Mouse (Mus musculus): Measurements from ENCODE around the gene Hoxb1. TPM values are rescaled to one million over a fixed set of nuclear protein-coding genes. Genes with fewer than 3 reads are reported as not detected.
A peak's percentile ranks its signal among the peaks of the same experiment; 100 is the strongest.

Hoxb1 gene
- not detected in 2 replicates for polyA plus RNA-seq (2014; fragmentation: Nextera tagmentation; extraction: Ambion mirVana)

DNA sequence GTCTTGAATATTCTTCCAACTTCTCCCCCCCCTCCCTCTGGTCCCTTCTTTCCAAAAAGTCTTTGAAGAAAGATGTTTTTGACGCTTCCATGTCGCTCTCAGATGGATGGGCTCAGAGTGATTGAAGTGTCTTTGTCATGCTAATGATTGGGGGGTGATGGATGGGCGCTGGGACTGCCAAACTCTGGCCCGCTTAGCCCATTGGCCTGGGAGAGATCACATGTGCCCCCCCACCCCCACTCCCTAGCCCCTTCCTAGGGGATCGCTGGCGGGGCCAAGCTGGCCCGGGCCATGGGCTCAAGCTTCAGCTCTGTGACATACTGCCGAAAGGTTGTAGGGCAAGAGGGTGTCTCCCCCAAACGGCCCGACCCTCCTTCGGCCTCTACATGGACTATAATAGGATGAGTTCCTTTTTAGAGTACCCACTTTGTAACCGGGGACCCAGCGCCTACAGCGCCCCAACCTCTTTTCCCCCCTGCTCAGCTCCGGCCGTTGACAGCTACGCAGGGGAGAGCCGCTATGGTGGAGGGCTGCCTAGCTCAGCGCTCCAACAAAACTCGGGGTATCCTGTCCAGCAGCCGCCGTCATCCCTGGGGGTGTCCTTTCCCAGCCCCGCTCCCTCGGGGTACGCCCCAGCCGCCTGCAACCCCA is at the start of gene Hoxb1:
Hoxb1 (plus strand) TSS at position 312 of the 651 bp plus-strand sequence.
- Histone ChIP-seq H3K4me3 (ENCODE audit: low read depth, low read length) (no peak within 1 kb of the TSS), H3K36me3 (ENCODE audit: control insufficient read depth, insufficient read depth, low read length) (no peaks in the 10 kb centered on the region), H3K27me3 (ENCODE audit: control insufficient read depth, insufficient read depth, low read length) (peaks cover 91% of the 10 kb centered on the region), H3K27ac (ENCODE audit: low read depth, low read length) (no peak within 1 kb of the TSS), H3K9ac (ENCODE audit: low read length) (no peak within 1 kb of the TSS), H3K9me3 (ENCODE audit: control insufficient read depth, low read length) (no peaks in the 10 kb centered on the region), H3K4me1 (replicated peaks; ENCODE audit: control insufficient read depth, insufficient read depth, low read length) (no peaks in the 10 kb centered on the region), H3K4me2 (ENCODE audit: low read depth, low read length, severe bottlenecking) (no peak within 1 kb of the TSS)
- DNase-seq (ENCODE audit: low spot score) (no peak), ATAC-seq (replicated peaks; ENCODE audit: low FRiP score) (no peak)
- 3% methylated on average over 26 of the region's 26 CpGs for WGBS

- Histone ChIP-seq H3K4me2 (ENCODE audit: low read depth, low read length, severe bottlenecking) (no peak overlapping the region), H3K4me3 (ENCODE audit: low read depth, low read length) (no peak overlapping the region), H3K9ac (ENCODE audit: low read length) (no peak overlapping the region), H3K27ac (ENCODE audit: low read depth, low read length) (no peak overlapping the region), H3K36me3 (ENCODE audit: control insufficient read depth, insufficient read depth, low read length) (no peaks in the 10 kb centered on the region), H3K4me1 (replicated peaks; ENCODE audit: control insufficient read depth, insufficient read depth, low read length) (peaks cover 5% of the 10 kb centered on the region), H3K27me3 (ENCODE audit: control insufficient read depth, insufficient read depth, low read length) (peaks cover 100% of the 10 kb centered on the region), H3K9me3 (ENCODE audit: control insufficient read depth, low read length) (no peaks in the 10 kb centered on the region)
- ATAC-seq (replicated peaks; ENCODE audit: low FRiP score) (no peak), DNase-seq (ENCODE audit: low spot score) (no peak)
- 5% methylated on average over 18 of the region's 18 CpGs for WGBS
Observed at GRCm38 (mm10) chr11:96316696-96317607, 48.6 kb upstream of the Hoxb1 start.

DNA sequence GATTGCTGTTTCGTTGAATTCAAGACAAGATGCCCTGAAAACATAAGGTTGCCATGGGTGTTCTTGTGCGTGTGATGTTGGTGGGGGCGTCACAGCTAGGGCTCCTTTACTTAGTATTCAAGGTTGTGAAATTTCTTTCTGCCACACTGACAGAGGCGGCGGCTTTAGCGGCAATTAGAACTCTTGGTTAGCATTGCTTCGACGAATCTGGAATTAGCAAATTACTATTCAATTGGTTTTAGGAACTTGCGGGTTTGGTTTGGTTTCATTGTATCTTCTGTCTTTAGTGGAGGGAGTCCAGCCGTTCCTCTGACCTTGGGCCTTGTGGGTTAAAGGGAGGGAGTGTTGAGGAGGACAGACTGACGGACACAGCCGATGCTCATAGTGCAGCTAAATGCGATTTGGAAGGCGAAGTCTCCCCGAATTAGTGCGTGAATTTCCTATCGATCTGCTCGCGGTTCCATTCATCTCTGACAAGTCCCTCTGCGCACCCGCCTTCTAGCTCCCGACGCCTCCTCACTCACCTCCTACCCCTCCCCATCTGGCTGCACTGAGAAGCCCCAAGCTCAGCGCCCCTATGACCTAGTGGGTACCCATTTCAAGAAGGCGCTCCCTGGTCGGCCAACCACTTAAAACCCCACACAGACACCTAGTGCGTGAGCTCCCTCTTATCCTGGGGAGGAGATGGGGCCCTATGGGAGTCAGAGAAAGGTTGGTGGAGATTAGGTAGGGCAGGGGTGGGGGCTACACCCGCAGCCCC is 47.8 kb upstream of the Hoxb1 start, which contains the start of gene Hoxb4:
Hoxb4 (plus strand) TSS at position 660 of the 760 bp plus-strand sequence.
- no peak within 1 kb of the TSS for H3K9ac ChIP-seq (ENCODE audit: low read length)

GRCm38 (mm10) chr11:96318368-96319070 is 47.0 kb upstream of the Hoxb1 start:
- Histone ChIP-seq H3K27ac (ENCODE audit: low read depth, low read length) (no peak overlapping the region), H3K9ac (ENCODE audit: low read length) (no peak overlapping the region), H3K4me2 (ENCODE audit: low read depth, low read length, severe bottlenecking) (peak overlapping the region; percentile 44; the same call in 1 of the 2 replicates), H3K9me3 (ENCODE audit: control insufficient read depth, low read length) (no peaks in the 10 kb centered on the region), H3K4me3 (ENCODE audit: low read depth, low read length) (peak overlapping the region; percentile 24), H3K36me3 (ENCODE audit: control insufficient read depth, insufficient read depth, low read length) (no peaks in the 10 kb centered on the region), H3K27me3 (ENCODE audit: control insufficient read depth, insufficient read depth, low read length) (peaks cover 100% of the 10 kb centered on the region), H3K4me1 (replicated peaks; ENCODE audit: control insufficient read depth, insufficient read depth, low read length) (peaks cover 5% of the 10 kb centered on the region)
- DNase-seq (ENCODE audit: low spot score), result no peak
- ATAC-seq (replicated peaks; ENCODE audit: low FRiP score), result no peak
- under 1% methylated on average over 35 of the region's 45 CpGs for WGBS

More for the DNA sequence above, 47.8 kb upstream of the Hoxb1 start, which contains the start of gene Hoxb4:
- Histone ChIP-seq H3K4me3 (ENCODE audit: low read depth, low read length) (peak within 1 kb of the TSS; percentile 24), H3K4me1 (replicated peaks; ENCODE audit: control insufficient read depth, insufficient read depth, low read length) (peaks cover 5% of the 10 kb centered on the region), H3K9me3 (ENCODE audit: control insufficient read depth, low read length) (no peaks in the 10 kb centered on the region), H3K4me2 (ENCODE audit: low read depth, low read length, severe bottlenecking) (peak within 1 kb of the TSS; percentile 44; the same call in 1 of the 2 replicates), H3K36me3 (ENCODE audit: control insufficient read depth, insufficient read depth, low read length) (no peaks in the 10 kb centered on the region), H3K27me3 (ENCODE audit: control insufficient read depth, insufficient read depth, low read length) (peaks cover 100% of the 10 kb centered on the region), H3K27ac (ENCODE audit: low read depth, low read length) (no peak within 1 kb of the TSS)
- ATAC-seq (replicated peaks; ENCODE audit: low FRiP score) (no peak), DNase-seq (ENCODE audit: low spot score) (no peak)
- 1% methylated on average over 28 of the region's 28 CpGs for WGBS

DNA sequence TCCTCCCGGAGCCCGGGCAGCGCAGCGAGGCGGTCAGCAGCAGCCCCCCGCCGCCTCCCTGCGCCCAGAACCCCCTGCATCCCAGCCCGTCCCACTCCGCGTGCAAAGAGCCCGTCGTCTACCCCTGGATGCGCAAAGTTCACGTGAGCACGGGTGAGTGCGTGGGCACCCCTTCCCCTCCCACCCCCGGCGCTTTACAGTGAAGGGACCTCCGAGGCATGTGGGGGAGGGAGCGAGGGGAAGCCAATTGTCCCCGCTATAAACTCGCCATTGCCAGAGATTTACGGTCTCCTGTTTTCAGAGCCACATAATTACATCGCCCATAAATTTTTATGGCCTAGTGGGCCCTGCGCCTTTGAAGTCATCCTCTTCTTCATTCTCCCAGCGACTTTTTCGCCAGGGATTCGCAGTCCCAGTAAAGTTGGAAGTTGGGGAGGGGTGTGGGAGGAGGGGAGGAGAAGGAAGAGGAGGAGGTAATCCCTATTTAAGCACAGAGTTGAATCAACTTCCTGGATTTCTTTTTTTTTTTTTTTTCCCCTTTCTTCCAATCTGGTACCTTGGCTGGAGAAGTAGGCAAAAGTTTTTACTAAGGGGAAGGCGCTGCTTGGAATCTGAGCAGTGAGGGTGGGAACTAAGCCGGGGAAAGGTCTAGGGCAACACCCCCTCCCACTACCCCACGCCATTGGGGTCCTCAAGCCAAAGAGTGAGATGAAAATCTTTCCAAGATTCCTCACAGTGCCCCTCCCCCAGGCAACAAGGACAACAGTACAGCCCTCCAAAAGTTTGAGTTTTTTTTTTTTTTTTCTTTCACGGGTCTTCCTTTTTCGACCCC is 46.3 kb upstream of the Hoxb1 start:
- WGBS, result under 1% methylated on average over 31 of the region's 34 CpGs
- DNase-seq (ENCODE audit: low spot score), result no peak
- Histone ChIP-seq H3K4me2 (ENCODE audit: low read depth, low read length, severe bottlenecking) (peak overlapping the region; percentile 44; the same call in 1 of the 2 replicates), H3K4me1 (replicated peaks; ENCODE audit: control insufficient read depth, insufficient read depth, low read length) (peaks cover 5% of the 10 kb centered on the region), H3K9ac (ENCODE audit: low read length) (no peak overlapping the region), H3K4me3 (ENCODE audit: low read depth, low read length) (peak overlapping the region; percentile 24), H3K27ac (ENCODE audit: low read depth, low read length) (no peak overlapping the region), H3K9me3 (ENCODE audit: control insufficient read depth, low read length) (no peaks in the 10 kb centered on the region), H3K36me3 (ENCODE audit: control insufficient read depth, insufficient read depth, low read length) (no peaks in the 10 kb centered on the region), H3K27me3 (ENCODE audit: control insufficient read depth, insufficient read depth, low read length) (peaks cover 98% of the 10 kb centered on the region)
- no peak for ATAC-seq (replicated peaks; ENCODE audit: low FRiP score)

GRCm38 (mm10) chr11:96319910-96320309 is 45.6 kb upstream of the Hoxb1 start:
- Histone ChIP-seq H3K9ac (ENCODE audit: low read length) (no peak overlapping the region), H3K27me3 (ENCODE audit: control insufficient read depth, insufficient read depth, low read length) (peaks cover 98% of the 10 kb centered on the region), H3K4me1 (replicated peaks; ENCODE audit: control insufficient read depth, insufficient read depth, low read length) (peaks cover 5% of the 10 kb centered on the region), H3K4me2 (ENCODE audit: low read depth, low read length, severe bottlenecking) (no peak overlapping the region), H3K36me3 (ENCODE audit: control insufficient read depth, insufficient read depth, low read length) (no peaks in the 10 kb centered on the region), H3K9me3 (ENCODE audit: control insufficient read depth, low read length) (no peaks in the 10 kb centered on the region), H3K27ac (ENCODE audit: low read depth, low read length) (no peak overlapping the region), H3K4me3 (ENCODE audit: low read depth, low read length) (no peak overlapping the region)
- no peak for DNase-seq (ENCODE audit: low spot score)
- under 1% methylated on average over 29 of the region's 29 CpGs for WGBS
- ATAC-seq (replicated peaks; ENCODE audit: low FRiP score), result no peak

- under 1% methylated on average over 17 of the region's 17 CpGs for WGBS
- Histone ChIP-seq H3K9me3 (ENCODE audit: control insufficient read depth, low read length) (no peaks in the 10 kb centered on the region), H3K4me2 (ENCODE audit: low read depth, low read length, severe bottlenecking) (no peak overlapping the region), H3K4me1 (replicated peaks; ENCODE audit: control insufficient read depth, insufficient read depth, low read length) (peaks cover 5% of the 10 kb centered on the region), H3K36me3 (ENCODE audit: control insufficient read depth, insufficient read depth, low read length) (no peaks in the 10 kb centered on the region), H3K4me3 (ENCODE audit: low read depth, low read length) (no peak overlapping the region), H3K27me3 (ENCODE audit: control insufficient read depth, insufficient read depth, low read length) (peaks cover 98% of the 10 kb centered on the region), H3K27ac (ENCODE audit: low read depth, low read length) (no peak overlapping the region), H3K9ac (ENCODE audit: low read length) (no peak overlapping the region)
- ATAC-seq (replicated peaks; ENCODE audit: low FRiP score), result no peak
- DNase-seq (ENCODE audit: low spot score), result no peak
Observed at GRCm38 (mm10) chr11:96320688-96321087, 44.9 kb upstream of the Hoxb1 start.

Measured in forebrain, embryonic 11.5 days (tissue).